Mouse (Mus musculus): ENCODE measurements around the gene Pnpla6. TPM values are rescaled to one million over a fixed set of nuclear protein-coding genes. Genes with fewer than 3 reads are reported as not detected.
"Not testable (repeated sequence)": the region's sequence is repeated elsewhere in the genome, so short reads cannot be mapped to it uniquely, and the experiment has no call there.

Pnpla6 gene
- total RNA-seq, 2 experiments from 2014 or later, result 12.9 to 13.8 TPM

DNA sequence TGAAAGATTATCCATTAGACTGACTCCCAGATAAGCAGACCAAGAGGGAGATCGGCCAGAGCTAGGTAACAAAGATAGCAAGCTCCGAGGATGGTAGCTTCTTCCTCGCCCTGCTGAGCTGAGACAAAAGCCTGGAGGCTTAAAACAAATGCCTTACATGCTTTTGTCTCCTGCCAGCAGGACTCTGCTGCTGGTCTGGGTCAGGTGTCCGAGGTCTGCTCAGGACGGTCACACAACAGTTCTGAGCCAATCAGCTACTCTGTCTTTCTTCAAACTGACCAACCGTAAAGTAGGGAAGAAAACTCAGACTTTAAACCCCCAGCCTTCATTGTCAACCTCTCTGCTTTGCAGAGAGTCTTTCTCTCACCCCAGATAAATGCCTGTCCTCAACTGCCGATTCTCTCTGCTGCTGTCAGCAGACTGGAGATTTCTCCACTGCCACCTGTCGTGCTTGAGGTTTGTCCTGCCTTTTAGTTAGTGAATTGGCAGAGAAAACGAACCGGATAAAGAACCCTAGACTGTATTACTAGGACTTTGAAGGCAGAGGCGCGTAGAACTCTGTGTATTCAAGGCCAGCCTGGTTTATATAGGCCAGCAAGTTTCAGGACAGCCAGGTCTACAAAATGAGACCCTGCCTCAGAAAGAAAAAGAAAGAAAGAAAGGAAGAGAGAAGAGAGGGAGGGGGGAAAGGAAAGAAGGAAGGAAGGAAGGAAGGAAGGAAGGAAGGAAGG, 52.6 kb downstream of the Pnpla6 start, which contains the start of gene C330021F23Rik:
Gene C330021F23Rik (plus strand): TSS at position 350 of the 731 bp plus-strand sequence.
- intact Hi-C loops (cut with DNase I), result no loop called here
- DNase-seq, result peak; percentile 15 to 33

DNA sequence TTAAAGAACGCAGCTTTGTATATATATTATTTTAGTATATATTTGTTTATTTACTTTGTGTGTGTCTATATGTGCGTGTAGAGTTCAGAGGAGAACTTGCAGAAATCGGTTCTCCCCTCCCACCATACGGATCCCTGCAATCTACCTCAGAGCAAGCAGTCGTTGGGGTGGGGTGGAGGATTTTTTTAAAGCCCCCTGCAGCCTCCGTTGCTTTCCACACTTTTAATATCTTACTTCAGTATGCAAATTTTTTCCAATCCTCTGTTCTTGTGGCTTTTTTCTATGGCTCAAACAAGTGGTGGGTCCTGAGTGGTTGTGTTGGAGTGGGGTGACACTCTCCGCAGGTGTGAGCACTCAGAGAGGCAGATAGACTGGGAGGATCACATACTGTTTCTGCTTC, 53.2 kb downstream of the Pnpla6 start:
- intact Hi-C loops (cut with DNase I), result no loop called here
- DNase-seq, result no peak

DNA sequence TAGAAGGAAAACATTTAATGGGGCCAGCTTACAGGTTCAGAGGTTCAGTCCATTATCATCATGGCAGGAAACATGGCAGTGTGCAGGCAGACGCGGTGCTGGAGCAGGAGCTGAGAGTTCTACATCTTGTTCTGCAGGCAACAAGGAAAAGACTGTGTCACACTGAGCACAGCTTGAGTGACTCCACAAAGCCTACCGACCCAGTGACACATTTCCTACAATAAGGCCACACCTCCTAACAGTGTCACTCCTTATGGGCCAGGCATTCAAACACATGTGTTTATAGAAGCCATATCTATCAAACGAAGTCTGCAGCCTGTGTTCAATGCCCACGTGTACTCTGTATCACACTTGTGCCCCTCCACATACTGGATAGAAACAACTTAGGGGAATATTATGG, 54.6 kb downstream of the Pnpla6 start:
- DNase-seq, result no peak
- intact Hi-C loops (cut with DNase I), result no loop called here

DNA sequence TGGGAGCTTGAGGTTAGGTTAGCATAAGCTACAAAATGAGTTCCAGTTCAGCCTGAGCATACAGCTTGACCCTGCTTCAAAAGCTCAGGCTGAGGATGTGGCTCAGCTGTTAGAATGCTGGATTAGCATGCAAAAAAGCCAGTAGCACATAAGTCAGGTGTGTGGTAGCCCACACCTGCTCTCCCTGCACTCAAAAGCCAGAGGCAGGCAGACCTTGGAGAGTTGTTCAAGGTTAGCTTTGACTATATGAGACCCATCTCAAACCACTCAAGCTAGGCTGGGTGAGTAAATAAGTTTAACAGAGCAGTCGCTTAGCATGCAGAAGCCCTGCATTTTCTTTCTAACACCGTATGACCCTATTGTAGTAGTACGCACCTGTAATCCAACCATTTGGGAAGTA, 59.4 kb downstream of the Pnpla6 start:
- intact Hi-C loops (cut with DNase I), result no loop called here
- DNase-seq, result no peak

DNA sequence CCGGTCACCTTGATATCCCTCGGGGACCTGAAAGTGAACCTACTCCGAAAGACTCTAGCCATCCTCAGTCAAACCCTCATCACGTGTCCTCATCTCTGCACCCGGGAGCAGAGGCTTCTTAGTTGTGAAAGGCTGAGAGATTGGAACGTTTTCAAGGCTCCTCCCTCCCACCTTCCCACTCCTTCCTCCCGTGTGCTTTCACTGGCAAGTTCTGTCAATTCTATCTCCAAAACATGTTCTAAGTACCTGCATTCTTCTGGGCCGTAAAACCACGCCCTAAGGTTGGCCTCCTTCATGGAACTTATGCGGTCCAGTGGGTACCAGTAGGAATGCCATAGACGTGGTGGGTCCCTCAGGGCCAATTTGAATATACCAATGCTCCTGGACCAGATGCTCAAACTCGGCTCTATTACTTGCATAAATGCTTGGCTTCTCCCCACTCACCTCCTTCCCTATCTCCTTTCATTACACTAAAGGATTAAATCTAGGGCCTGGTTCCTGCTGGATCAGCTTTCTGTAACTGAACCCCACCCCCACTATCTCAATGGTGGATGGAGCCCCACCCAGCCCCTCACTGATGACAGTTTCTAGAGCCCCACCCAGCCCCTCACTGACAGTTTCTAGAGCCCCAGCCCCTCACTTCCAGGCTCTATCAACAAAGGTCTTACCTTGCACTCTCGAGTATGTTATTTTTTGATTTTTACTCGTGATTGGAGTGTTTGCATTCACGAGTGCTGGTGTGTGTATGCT, 61.2 kb downstream of the Pnpla6 start:
- no peak for DNase-seq
- intact Hi-C loops (cut with DNase I), result no loop called here

DNA sequence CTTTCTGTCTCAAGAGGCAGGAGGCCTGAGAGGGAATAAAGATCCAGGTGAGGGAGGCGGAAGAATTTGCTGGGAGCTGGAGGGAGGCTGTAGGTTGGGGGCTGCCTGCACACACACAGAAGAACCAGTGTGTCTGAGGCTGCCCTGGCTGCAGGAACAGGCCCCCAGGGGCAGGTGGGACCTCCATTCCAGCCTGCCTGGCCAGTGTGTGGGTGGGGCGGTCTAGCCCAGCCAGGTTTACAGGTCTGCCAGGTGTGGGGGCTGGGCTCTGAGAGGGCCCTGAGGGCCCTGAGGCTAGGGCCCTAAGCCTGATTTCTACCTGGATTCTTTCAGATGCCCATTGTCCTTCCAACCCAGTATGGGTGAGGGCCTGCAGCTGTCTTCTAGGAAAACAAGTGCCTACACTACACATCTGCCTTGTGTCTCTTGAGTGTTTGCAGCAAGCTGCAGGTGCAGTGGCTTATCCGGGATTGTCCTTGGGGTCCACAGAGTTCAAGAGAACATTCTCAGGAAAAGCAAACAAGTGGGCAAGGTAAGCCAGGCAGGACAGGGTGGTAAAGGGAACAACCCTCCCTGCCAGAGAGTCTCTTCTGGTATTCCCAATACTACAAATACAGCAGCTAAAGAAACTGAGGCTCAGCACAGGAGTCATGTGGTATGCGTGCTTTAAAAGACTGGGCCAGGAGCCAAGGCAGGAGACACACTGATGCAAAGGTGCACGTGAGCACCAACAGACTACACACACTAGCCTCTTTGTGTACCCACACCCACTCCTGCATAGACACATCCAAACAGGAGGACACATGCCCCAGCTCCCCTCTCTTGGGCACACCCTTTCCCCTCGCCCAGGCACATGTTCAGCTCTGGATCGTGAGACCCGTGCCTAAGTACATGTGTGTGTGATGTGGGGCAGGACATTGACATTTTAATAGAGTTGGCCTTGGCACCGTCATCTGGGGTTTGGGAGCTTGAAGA, 64.5 kb downstream of the Pnpla6 start:
- no peak for DNase-seq
- intact Hi-C loops (cut with DNase I), result no loop called here

DNA sequence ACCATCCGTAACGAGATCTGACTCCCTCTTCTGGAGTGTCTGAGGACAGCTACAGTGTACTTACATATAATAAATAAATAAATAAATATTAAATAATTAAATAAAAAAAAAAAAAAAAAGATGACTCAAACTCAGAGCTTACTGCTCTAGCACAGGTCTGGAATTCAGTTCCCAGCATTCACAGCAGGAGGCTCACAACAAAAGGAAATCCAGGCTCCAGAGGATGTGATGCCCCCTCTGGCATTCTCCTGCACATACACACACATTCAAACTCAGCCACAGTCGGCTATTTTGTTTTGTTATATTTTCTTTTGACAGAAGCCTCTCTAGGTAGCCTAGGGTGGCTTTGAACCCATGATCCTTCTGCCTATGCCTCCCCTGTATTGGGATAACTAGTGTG, 66.8 kb downstream of the Pnpla6 start:
- intact Hi-C loops (cut with DNase I); DNase-seq: not testable (repeated sequence)

DNA sequence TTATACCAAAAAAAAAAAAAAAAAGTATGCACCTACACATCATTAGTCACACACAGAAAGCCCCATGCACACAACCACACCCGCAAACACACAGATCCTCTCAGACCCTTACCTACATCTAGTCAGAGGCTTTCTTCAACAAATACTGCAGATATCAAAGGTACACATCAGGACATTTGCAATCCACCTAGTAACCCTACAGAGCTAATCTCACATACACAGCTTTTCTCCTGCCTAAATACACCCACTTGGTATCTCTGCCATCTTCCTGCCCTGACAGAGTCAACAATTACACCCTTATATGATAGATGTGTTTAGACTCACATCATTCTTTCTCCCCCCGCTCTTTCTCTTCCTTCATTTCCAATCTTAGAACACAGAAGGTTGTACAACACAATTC, 71.3 kb downstream of the Pnpla6 start:
- DNase-seq, result no peak
- intact Hi-C loops (cut with DNase I), result no loop called here

DNA sequence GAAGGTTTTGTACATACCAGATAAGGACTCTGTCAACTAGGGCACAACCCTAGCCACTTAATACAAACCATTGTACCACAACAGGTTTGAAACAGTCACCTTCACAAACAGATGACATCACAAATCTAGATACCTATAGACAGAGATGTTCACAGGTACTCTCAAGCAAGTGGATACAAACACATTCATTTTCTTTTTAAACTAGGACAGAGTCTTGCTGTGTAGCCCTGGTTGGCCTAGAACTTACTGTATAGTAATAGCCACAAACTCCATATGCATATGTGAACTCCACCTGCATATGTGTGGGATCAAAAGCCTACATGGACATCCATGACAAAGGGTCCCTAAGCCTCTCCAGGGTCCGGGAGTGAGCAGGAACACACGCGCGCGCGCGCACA, 71.8 kb downstream of the Pnpla6 start, which contains the start of gene Camsap3:
Gene Camsap3 (plus strand): TSS at position 301 of the 398 bp plus-strand sequence.
- no peak for DNase-seq
- intact Hi-C loops (cut with DNase I), result no loop called here

DNA sequence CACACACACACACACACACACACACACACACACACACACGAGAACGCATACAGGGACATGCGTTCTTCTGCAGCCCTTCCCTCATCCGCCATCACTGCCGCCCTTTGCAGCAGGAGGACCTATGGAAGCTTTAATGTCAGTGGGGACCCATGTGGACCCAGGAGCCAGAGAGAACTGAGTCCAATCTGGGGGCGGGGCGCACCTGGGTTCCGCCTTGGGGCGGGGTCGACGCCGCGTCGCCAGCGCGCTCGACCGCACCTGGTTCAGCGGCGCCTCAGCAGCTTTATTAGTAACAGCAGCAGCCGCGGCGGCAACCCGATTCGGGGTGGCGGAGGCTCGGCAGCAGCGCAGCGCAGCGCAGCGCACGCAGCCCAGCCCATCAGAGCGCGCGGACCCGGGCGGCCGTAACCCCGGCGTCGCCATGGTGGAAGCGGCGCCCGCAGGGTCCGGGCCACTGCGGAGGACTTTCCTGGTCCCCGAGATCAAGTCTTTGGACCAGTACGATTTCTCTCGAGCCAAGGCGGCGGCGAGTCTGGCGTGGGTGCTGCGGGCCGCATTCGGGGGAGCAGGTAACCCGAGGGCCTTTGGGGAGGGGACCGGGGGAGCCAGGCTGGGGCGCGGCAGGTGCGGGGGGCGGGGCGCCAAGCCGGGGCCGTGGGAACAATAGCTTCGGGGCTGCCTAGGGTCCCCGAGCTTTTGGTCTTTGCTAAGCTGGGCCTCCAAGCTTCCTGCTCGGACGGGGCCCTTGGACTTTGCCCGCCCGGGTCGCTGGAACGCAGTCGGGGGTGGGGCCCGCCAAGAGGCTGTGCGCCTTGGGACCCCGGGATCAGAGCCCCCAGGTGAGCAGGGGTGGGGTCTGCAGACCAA, 72.4 kb downstream of the Pnpla6 start:
- intact Hi-C loops (cut with DNase I), result no loop called here
- peak; percentile 30 to 31 for DNase-seq

DNA sequence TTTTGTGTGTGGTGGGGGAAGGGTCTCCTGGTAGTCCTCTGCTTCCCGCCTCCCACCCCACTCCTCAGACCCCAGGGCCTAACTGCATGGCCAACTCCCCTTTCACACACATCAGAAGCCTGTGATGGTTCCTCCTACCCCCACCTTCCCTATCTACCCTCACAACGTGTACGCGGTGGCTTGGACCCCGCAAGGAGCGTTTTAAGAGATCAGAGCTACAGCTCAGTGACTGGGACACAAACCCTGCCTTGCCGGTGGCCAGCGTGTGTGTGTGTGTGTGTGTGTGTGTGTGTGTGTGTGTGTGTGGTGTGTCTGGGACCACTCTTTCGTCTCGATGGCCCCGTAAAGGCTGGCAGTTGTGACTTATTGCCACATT, 73.1 kb downstream of the Pnpla6 start:
- intact Hi-C loops (cut with DNase I), result no loop called here

DNA sequence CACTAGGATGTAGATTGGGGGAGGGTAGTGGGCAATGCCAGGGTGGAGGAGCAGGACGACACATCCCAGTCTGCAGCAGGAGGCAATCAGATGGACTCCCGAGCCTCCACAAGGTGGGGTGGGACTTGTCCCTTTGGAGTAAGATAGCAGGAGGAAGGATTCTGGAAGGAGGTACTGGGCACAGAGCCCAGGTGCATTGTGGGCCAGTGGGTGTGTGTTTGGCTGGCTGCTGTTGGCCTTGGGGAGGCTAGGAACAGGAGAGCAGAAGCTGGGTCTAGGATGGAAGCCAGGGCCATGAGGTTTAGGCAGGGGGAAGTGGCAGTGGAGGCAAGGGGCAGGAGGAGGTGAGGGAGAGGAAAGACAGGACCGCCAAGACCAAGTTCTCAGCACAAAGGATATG, 78.3 kb downstream of the Pnpla6 start:
- no peak for DNase-seq
- intact Hi-C loops (cut with DNase I), result no loop called here

More for the DNA sequence above, 73.1 kb downstream of the Pnpla6 start:
- DNase-seq, result no peak

Other genes with a start within 250 kb of the Pnpla6 start
- gene Insr, start 235.8 kb upstream of the Pnpla6 start, total RNA-seq (2021), result 100 to 1,000 TPM; 129 to 144 TPM
- gene A430078G23Rik, start 162.0 kb upstream of the Pnpla6 start, total RNA-seq (2021), result under 1 TPM; 0.27 to 0.29 TPM
- gene Arhgef18, start 122.4 kb upstream of the Pnpla6 start, total RNA-seq (2021), result 10 to 100 TPM; 19.6 to 22.7 TPM
- 1 to 10 TPM; 4.4 to 5.5 TPM for gene Pex11g, start 47.7 kb upstream of the Pnpla6 start, total RNA-seq (2021)
- under 1 TPM in 1 of 2 experiments, not detected in 1; 0.17 TPM for gene Tex45, start 44.5 kb upstream of the Pnpla6 start, total RNA-seq (2021)
- 10 to 100 TPM; 25.7 to 27.2 TPM for gene Zfp358, start 22.2 kb upstream of the Pnpla6 start, total RNA-seq (2021)
- gene Mcoln1, start 14.9 kb upstream of the Pnpla6 start, total RNA-seq (2021), result 10 to 100 TPM; 27.1 to 28.3 TPM
- gene C330021F23Rik, start 52.6 kb downstream of the Pnpla6 start, total RNA-seq (2021), result under 1 TPM; 0.30 to 0.91 TPM
- 1 to 10 TPM; 1.1 to 1.9 TPM for gene Camsap3, start 71.9 kb downstream of the Pnpla6 start, total RNA-seq (2021)
- gene Xab2, start 105.9 kb downstream of the Pnpla6 start, total RNA-seq (2021), result 10 to 100 TPM; 18.8 to 21.5 TPM
- gene Pet100, start 106.2 kb downstream of the Pnpla6 start, total RNA-seq (2021), result 10 to 100 TPM; 69.8 to 76.2 TPM
- not detected for gene Pcp2, start 110.2 kb downstream of the Pnpla6 start, total RNA-seq (2021)
- gene Stxbp2, start 115.6 kb downstream of the Pnpla6 start, total RNA-seq (2021), result 10 to 100 TPM; 13.9 to 14.0 TPM
- gene Retn, start 140.4 kb downstream of the Pnpla6 start, total RNA-seq (2021), result under 1 TPM; 0.31 to 0.40 TPM
- under 1 TPM; 0.17 to 0.40 TPM for gene Mcemp1, start 150.4 kb downstream of the Pnpla6 start, total RNA-seq (2021)
- 1 to 10 TPM; 1.3 to 1.6 TPM for gene Fcor, start 157.0 kb downstream of the Pnpla6 start, total RNA-seq (2021)
- gene Trappc5, start 160.9 kb downstream of the Pnpla6 start, total RNA-seq (2021), result 10 to 100 TPM; 19.4 to 20.2 TPM
- gene Fcer2a, start 178.8 kb downstream of the Pnpla6 start, total RNA-seq (2021), result under 1 TPM; 0.24 to 0.50 TPM
- under 1 TPM; 0.67 to 0.89 TPM for gene Clec4g, start 205.3 kb downstream of the Pnpla6 start, total RNA-seq (2021)
- not detected for gene Cd209a, start 233.6 kb downstream of the Pnpla6 start, total RNA-seq (2021)